Mouse (Mus musculus): ENCODE measurements around the gene Rabl2. TPM values are rescaled to one million over a fixed set of nuclear protein-coding genes. Genes with fewer than 3 reads are reported as not detected.

The Rabl2 gene
- total RNA-seq, 2 experiments from 2014 or later, result 51.7 to 54.5 TPM

GRCm38 (mm10) chr15:89555591-89555990 is 36.1 kb downstream of the Rabl2 start:
- no peak for DNase-seq
- intact Hi-C loops (cut with DNase I), result no loop called here

- intact Hi-C loops (cut with DNase I), result no loop called here
- no peak for DNase-seq
Measured at GRCm38 (mm10) chr15:89551733-89552132, 40.0 kb downstream of the Rabl2 start.

DNA sequence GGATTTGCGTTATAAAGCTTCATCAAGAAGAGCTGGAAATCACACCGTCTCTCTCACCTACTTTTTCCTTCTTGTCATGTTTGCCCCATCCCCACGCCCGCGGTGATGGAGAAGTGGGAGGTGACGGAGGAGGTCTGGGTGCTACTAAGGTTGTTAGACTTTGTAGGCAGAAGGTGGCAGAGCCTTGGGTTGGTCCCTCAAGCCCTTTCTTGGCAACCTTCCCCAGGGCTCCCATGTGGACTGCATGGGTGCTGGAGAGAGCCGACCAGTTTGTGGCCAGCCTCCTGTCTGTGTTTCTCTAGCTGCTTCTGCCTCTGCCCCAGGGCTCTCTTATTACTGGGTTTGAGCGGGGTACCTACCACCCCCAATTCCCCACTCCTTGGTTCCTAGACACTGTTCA is 41.2 kb downstream of the Rabl2 start:
- DNase-seq, result no peak

GRCm38 (mm10) chr15:89548837-89549236 is 42.9 kb downstream of the Rabl2 start:
- intact Hi-C loops (cut with DNase I), result no loop called here
- DNase-seq, result peak; percentile 97

More for the DNA sequence above, 41.2 kb downstream of the Rabl2 start:
- intact Hi-C loops (cut with DNase I), result no loop called here

DNA sequence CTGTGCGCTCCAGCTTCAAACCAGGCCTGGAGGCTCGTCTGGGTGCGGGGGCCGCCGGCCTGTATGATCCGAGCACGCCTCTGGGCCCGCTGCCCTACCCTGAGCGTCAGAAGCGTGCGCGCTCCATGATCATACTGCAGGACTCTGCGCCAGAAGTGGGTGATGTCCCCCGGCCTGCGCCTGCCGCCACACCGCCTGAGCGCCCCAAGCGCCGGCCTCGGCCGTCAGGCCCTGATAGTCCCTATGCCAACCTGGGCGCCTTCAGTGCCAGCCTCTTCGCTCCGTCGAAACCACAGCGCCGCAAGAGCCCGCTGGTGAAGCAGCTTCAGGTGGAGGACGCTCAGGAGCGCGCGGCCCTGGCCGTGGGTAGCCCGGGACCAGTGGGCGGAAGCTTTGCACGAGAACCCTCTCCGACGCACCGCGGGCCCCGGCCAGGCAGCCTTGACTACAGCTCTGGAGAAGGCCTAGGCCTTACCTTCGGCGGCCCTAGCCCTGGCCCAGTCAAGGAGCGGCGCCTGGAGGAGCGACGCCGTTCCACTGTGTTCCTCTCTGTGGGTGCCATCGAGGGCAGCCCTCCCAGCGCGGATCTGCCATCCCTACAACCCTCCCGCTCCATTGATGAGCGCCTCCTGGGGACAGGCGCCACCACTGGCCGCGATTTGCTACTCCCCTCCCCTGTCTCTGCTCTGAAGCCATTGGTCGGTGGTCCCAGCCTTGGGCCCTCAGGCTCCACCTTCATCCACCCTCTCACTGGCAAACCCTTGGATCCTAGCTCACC is 43.7 kb downstream of the Rabl2 start:
- DNase-seq, result peak; percentile 63
- intact Hi-C loops (cut with DNase I), result no loop called here

DNA sequence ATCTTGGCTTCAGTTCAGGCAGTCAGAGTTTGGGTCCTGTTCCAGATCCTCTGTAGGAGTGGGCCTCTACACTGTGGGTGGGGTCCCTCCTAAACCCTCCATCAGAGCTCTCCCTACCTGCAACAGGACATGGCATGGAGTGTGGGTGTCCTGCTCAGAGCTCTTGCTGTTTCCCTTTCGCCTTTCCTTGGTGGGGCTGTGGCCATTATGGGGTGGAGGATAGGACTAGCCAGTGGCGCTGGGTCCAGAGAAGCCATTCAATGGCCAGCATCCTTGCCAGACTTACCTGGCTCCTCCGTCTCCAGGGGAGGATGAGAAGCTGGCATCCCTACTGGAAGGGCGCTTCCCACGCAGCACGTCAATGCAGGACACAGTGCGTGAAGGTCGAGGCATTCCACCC is 44.4 kb downstream of the Rabl2 start:
- no peak for DNase-seq
- intact Hi-C loops (cut with DNase I), result no loop called here

DNA sequence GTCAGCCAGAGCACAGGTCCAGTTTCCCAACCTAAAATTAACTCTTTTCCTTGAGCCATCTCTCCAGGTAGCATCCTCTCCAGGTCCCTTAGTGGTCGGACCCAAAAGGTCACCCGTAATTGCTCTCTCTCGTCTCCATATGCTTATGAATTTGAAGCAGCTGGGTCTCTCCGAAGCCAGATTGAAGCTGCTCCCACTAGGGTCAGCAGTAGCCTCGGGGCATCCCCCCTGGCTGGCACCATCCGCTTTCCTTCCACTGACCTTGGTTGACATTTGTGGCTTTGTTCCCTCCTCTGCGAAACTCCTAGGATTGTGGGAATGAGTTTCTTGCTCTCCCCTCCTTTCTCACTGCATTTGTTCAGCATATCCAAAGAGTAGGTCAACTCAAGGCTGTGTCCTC is 47.6 kb downstream of the Rabl2 start:
- intact Hi-C loops (cut with DNase I), result no loop called here
- no peak for DNase-seq

DNA sequence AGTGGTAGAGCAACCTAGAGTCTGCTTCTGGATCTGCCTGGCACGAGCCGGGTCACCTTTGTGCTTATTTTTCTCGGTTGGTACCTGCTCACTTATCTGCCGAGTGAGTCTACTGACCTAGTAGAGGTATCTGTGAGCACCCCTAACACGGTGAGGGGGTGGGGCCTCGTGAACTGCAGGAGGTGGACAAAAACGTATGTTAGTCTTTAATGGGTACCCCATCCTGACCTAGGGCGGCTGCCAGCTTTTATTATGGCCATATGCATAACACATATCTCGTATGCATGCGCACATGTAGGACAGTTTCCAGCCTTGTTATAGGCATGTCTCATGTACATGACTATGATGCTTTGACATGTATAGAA is 57.9 kb downstream of the Rabl2 start:
- intact Hi-C loops (cut with DNase I), result no loop called here

GRCm38 (mm10) chr15:89532924-89533842 is 58.5 kb downstream of the Rabl2 start:
- DNase-seq, result no peak
- intact Hi-C loops (cut with DNase I), result no loop called here

More for the DNA sequence above, 57.9 kb downstream of the Rabl2 start:
- no peak for DNase-seq

Other genes with a start within 250 kb of the Rabl2 start
- gene Lmf2, start 236.3 kb downstream of the Rabl2 start, total RNA-seq (2021), result 10 to 100 TPM; 22.9 to 36.2 TPM
- gene Ncaph2, start 236.2 kb downstream of the Rabl2 start, total RNA-seq (2021), result 10 to 100 TPM; 86.6 to 93.2 TPM
- gene Sco2, start 218.1 kb downstream of the Rabl2 start, total RNA-seq (2021), result 10 to 100 TPM; 25.0 to 28.7 TPM
- gene Tymp, start 214.9 kb downstream of the Rabl2 start, total RNA-seq (2021), result under 1 TPM; 0.62 to 0.81 TPM
- gene Odf3b, start 212.6 kb downstream of the Rabl2 start, total RNA-seq (2021), result 1 to 10 TPM; 1.8 to 1.9 TPM
- not detected for gene Klhdc7b, start 207.0 kb downstream of the Rabl2 start, total RNA-seq (2021)
- not detected for gene Syce3, start 181.4 kb downstream of the Rabl2 start, total RNA-seq (2021)
- 1 to 10 TPM; 4.0 to 7.6 TPM for gene Cpt1b, start 166.1 kb downstream of the Rabl2 start, total RNA-seq (2021)
- 1 to 10 TPM; 1.8 to 3.2 TPM for gene C730034F03Rik, start 162.3 kb downstream of the Rabl2 start, total RNA-seq (2021)
- 1 to 10 TPM in 1 of 2 experiments, under 1 TPM in 1; 0.40 to 1.3 TPM for gene Gm44502, start 162.2 kb downstream of the Rabl2 start, total RNA-seq (2021)
- gene Chkb, start 162.0 kb downstream of the Rabl2 start, total RNA-seq (2021), result 10 to 100 TPM; 75.8 TPM
- 100 to 1,000 TPM; 155 to 170 TPM for gene Mapk8ip2, start 138.0 kb downstream of the Rabl2 start, total RNA-seq (2021)
- 10 to 100 TPM; 31.5 to 32.8 TPM for gene Arsa, start 114.5 kb downstream of the Rabl2 start, total RNA-seq (2021)
- 100 to 1,000 TPM; 136 to 141 TPM for gene Shank3, start 92.3 kb downstream of the Rabl2 start, total RNA-seq (2021)
- 1 to 10 TPM; 5.8 to 5.9 TPM for gene Acr, start 23.6 kb downstream of the Rabl2 start, total RNA-seq (2021)
- 1 to 10 TPM; 7.6 to 8.7 TPM for gene Syt10, start 249.9 kb upstream of the Rabl2 start, total RNA-seq (2021)

Data from left cerebral cortex, postnatal 4 days (tissue).